Mouse (Mus musculus) small intestine, adult 2 months (tissue): ENCODE data around the gene Il10rb. TPM values are rescaled to one million over a fixed set of nuclear protein-coding genes. Genes with fewer than 3 reads are reported as not detected.

Source experiments
- H3K27ac ChIP-seq: fragments of 200-500 bp; 2 replicates; pipeline ENCODE4 v1.5.1; 2012; ENCODE audit warnings: low read depth, low read length, control low read depth, inconsistent platforms; ENCODE audit not compliant: insufficient read depth
- H3K27me3 ChIP-seq: fragments of 200-500 bp; 2 replicates; pipeline ENCODE4 v1.6.1; 2012; ENCODE audit warnings: mild to moderate bottlenecking, moderate library complexity, low read length, inconsistent platforms; ENCODE audit not compliant: control insufficient read depth, insufficient read depth
- H3K36me3 ChIP-seq: fragments of 200-500 bp; 2 replicates; pipeline ENCODE4 v1.6.1; 2012; ENCODE audit warnings: mild to moderate bottlenecking, low read length, control low read depth, inconsistent platforms; ENCODE audit not compliant: control insufficient read depth, insufficient read depth
- H3K4me1 ChIP-seq: fragments of 200-500 bp; 2 replicates; pipeline ENCODE4 v1.6.1; 2012; ENCODE audit warnings: low read length, inconsistent platforms, mixed read lengths; ENCODE audit not compliant: control insufficient read depth, insufficient read depth, insufficient read length
- H3K4me3 ChIP-seq: fragments of 200-500 bp; 2 replicates; pipeline ENCODE4 v1.5.1; 2012; ENCODE audit warnings: low read depth, mild to moderate bottlenecking, control low read depth, inconsistent platforms, low read length, moderate library complexity
- CTCF ChIP-seq: fragments of 200-500 bp; IDR thresholded peaks from 2 replicates; pipeline ENCODE4 v1.5.1; 2012; ENCODE audit warnings: low read depth, mild to moderate bottlenecking, control low read depth, inconsistent platforms, low read length, moderate library complexity, mixed read lengths; ENCODE audit not compliant: insufficient replicate concordance, insufficient read length; ENCODE audit errors: extremely low read depth
- POLR2A ChIP-seq: fragments of 200-500 bp; IDR thresholded peaks from 2 replicates; pipeline ENCODE4 v1.6.1; 2012; ENCODE audit warnings: low read depth, mild to moderate bottlenecking, control low read depth, inconsistent platforms, low read length, moderate library complexity
- WGBS: fragments of 180-500 bp; shearing (Covaris S2); methylation state at CpG from one replicate; pipeline ENCODE4 v1.1.7; 2018; 5-methylcytosine and 5-hydroxymethylcytosine counted together
- polyA plus RNA-seq: library from polyadenylated mRNA; depleted of rRNA; stranded (reverse); fragments of >200 nt; gene quantifications from 2 replicates; pipeline ENCODE4 v1.2.3, GENCODE M21; 2012; rRNA removed

Il10rb gene
- 16.8 and 51.2 TPM in 2 replicates for polyA plus RNA-seq

DNA sequence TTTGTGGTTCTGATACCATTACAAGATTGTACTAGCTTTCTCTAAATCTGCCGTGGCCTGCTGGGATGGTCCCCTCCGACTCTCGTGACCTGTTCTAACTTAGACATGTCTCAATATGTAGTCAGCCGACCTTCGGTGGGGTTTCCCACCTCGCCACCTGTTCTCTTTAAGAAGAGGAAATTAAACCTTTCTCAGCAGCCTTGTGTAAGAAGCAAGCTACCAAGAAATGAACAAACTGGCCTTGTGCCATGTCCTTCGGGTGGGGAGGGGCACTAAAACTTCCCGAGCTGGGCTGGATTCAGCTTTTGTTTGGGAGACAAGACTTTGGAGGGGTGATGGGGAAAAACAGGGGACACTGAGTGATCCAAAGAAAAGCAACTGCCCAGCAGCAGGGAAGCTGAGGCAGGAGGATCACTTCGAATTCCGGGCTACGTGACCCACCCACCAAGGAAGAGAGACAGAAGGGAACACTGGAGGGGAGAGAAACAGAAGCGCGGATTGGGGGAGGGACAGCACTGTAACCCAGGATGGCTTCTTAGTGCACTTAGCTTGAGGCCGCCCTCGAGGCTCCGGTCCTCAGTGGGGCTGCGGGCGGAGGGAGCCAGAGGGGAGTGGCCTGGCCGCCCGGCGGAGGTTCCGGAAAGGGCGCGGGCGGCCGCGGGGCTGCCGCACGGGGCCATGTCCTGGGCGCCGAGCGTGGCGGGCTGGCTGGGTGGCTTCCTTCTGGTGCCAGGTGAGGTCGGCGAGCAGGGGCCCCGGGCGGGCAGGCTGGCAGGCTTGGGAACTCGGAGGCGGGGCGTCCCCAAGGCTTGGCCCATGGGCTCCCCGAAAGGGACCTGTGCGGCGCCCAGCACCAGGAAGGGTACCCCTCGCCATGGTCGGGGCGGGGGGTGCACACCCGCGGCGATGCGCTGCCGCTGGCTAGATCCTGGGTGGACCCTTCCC lies at the start of gene Il10rb:
TSS of gene Il10rb (plus strand) at position 525 of the 945 bp plus-strand sequence.
- H3K36me3 ChIP-seq, result peaks cover 8% of the 10 kb centered on the region
- peak within 1 kb of the TSS; percentile 98 for H3K4me3 ChIP-seq
- 1% methylated on average over 51 of the region's 51 CpGs for WGBS
- H3K27ac ChIP-seq, result peak within 1 kb of the TSS; percentile 98
- TF ChIP-seq POLR2A, result peak; percentile 84
- TF ChIP-seq CTCF, result 0 out of 2 replicates have a peak, but pooled peaks have one; percentile 5
- H3K27me3 ChIP-seq, result no peaks in the 10 kb centered on the region
- H3K4me1 ChIP-seq, result peaks cover 22% of the 10 kb centered on the region

DNA sequence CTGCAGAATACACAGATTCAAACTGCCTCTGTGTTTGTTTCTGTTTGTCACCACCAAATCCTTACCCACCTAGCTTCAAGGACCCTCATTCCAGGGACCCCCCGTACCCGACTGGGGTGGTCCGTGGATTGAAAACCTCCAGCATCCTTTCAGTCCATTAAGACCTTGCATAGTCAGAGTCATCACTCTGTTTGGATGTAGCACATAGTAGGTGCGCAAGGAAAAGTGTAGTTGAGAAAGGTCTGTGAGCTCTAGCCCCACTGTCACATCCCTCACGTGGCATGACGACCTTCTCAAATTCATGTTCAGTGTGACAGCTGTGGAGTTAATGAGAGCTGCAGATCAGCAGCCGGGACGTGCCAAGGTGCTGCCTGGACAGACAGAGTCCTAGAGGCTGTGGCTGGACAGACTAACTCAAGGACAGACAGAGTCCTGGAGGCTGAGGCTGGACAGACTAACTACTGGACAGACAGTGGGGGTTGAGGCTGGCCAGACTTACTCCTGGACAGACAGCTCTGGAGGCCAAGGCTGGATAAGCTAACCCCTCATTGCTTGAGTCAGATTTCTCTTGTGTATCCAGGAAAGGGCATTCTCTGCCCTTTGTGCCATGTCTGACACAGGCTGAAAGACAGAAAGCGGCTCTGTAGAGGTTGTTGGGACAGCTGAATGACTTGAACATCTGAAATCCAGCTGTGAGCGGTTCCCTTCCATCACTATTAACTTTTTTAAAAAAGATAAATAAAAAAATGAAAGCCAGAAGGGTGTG lies 49.0 kb upstream of the Il10rb start:
- TF ChIP-seq POLR2A (no peak), CTCF (no peak)
- no peaks in the 10 kb centered on the region; the same call in 1 of the 2 replicates for H3K27me3 ChIP-seq
- no peak overlapping the region for H3K4me3 ChIP-seq
- H3K27ac ChIP-seq, result no peak overlapping the region
- H3K4me1 ChIP-seq, result no peaks in the 10 kb centered on the region; the same call in 1 of the 2 replicates
- no peaks in the 10 kb centered on the region for H3K36me3 ChIP-seq
- 68% methylated on average over 10 of the region's 10 CpGs for WGBS

DNA sequence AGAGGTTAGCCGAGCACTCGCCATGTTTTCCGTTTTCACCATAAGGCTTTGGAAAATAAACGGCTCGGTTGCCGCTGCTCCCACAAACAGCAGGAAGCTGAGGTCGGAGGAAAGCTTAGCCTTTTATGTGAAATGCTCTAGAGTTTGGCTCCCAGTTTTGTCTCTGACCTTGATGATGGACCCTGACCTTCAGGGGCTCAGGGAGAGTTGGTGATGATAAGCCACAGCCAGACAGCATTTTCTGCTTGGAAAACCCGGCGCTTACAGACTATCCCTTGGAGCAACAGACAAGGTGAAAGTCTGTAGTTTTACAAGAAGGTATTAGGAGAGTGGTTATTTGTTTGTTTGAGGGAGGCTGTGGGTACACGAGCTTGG lies 48.5 kb upstream of the Il10rb start:
- no peak overlapping the region for H3K27ac ChIP-seq
- TF ChIP-seq POLR2A (no peak), CTCF (no peak)
- WGBS, result 34% methylated on average over 10 of the region's 10 CpGs
- H3K36me3 ChIP-seq, result no peaks in the 10 kb centered on the region
- H3K4me3 ChIP-seq, result no peak overlapping the region
- no peaks in the 10 kb centered on the region; the same call in 1 of the 2 replicates for H3K4me1 ChIP-seq
- H3K27me3 ChIP-seq, result no peaks in the 10 kb centered on the region

DNA sequence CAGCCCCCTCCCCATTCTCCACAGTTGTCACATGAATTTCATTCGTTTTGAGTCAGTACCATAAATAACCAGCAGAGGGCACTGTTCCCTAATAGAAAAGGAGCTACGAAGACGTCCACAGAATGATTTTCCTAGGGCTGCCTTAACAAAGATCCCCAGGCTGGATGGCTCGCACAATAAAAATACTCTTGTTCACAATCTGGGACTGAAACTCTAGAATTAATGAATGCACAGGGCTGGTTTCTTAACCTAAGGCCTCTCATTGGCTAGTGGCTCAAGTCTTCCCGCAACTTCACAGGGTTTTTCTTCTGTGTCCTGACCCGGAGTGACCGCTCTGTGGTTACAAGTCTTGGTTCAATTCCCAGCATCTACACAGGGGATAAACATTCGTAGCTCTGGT lies 47.4 kb upstream of the Il10rb start:
- WGBS, result 34% methylated on average over 8 of the region's 8 CpGs
- Histone ChIP-seq H3K27me3 (no peaks in the 10 kb centered on the region), H3K4me3 (no peak overlapping the region), H3K27ac (no peak overlapping the region), H3K4me1 (no peaks in the 10 kb centered on the region; the same call in 1 of the 2 replicates), H3K36me3 (no peaks in the 10 kb centered on the region)
- TF ChIP-seq POLR2A (no peak), CTCF (no peak)

DNA sequence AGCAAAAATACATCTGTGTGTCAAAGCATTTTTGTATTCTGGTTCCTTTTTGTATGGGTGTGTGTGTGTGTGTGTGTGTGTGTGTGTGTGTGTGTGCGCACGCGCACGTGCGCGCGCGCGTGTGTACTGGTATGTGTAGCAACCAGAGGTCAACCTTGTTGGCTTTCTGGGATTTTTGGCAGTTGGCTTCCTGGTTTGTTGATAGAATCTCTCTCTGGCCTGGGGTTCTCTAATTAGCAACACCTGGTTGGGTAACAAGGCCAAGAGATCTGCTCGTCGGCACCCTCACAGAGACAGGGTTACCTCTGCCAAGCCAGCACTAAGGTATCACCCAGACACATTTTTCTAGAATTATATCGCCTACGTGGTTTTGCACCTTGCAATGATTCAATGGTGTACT lies 46.4 kb upstream of the Il10rb start:
- no peaks in the 10 kb centered on the region; the same call in 1 of the 2 replicates for H3K4me1 ChIP-seq
- TF ChIP-seq CTCF (no peak), POLR2A (no peak)
- 72% methylated on average over 13 of the region's 13 CpGs for WGBS
- H3K27ac ChIP-seq, result no peak overlapping the region; the same call in 1 of the 2 replicates
- H3K4me3 ChIP-seq, result no peak overlapping the region
- no peaks in the 10 kb centered on the region for H3K36me3 ChIP-seq
- no peaks in the 10 kb centered on the region for H3K27me3 ChIP-seq

DNA sequence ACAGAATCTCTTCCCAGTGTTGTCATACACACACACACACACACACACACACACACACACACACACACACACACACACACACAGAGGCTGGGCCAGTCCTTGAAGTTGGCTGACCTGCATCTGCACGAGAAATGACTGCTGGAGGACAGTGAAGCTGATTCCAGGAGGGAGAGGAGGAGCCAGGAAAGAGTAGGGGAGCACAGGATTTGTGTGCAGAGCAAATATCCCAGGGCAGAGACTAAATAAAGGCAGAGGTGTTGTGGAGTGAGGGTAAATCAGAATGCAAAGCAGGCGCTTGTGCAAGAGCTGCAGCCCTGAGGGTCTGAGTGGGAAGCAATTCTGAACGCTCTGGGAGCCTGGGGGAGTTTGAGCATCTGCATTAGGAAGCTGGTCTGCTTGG lies 45.8 kb upstream of the Il10rb start:
- H3K4me1 ChIP-seq, result no peaks in the 10 kb centered on the region; the same call in 1 of the 2 replicates
- TF ChIP-seq POLR2A (no peak), CTCF (no peak)
- no peak overlapping the region for H3K27ac ChIP-seq
- no peaks in the 10 kb centered on the region for H3K27me3 ChIP-seq
- 75% methylated on average over 3 of the region's 3 CpGs for WGBS
- no peaks in the 10 kb centered on the region for H3K36me3 ChIP-seq
- no peak overlapping the region for H3K4me3 ChIP-seq
